Mouse (Mus musculus) testis, postnatal 10 days (tissue): ENCODE results near the gene Gcfc2.

Source experiments
- DNase-seq: peaks from one replicate; pipeline ENCODE4 v3.0.0; 2021; ENCODE audit warnings: low spot score

The Gcfc2 gene

DNA sequence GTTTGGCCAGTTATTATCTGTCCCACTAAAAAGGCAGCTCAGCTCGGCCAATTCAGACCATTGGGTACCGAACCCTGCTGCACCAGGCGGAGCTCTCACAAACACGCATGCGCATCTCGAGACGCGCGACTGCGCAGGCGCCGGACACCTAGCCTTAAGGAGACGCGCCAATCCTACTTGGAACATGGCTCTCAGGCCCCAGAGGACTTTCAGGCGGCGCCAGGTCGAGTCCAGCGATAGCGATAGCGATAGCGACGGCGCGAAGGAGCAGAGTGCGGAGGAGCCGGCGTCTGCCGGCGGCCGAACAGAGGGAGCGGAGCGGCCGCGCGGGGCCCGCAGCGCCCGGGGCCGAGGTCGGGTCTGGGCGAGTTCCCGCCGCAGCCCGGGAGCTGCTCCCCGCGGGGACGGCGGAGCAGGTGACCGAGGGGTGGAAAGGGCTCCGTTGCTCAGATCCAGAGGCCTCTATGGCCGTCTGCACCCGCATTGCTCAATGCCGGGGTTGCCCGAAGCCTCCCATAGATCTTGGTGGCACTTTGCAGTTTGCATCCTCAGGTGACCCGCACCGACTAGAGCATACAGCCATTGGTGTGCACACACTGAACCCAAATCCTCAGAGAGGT lies at the start of gene Gcfc2:
TSS of gene Gcfc2 (plus strand) at position 147 of the 620 bp plus-strand sequence.
- DNase-seq: peak; percentile 97

DNA sequence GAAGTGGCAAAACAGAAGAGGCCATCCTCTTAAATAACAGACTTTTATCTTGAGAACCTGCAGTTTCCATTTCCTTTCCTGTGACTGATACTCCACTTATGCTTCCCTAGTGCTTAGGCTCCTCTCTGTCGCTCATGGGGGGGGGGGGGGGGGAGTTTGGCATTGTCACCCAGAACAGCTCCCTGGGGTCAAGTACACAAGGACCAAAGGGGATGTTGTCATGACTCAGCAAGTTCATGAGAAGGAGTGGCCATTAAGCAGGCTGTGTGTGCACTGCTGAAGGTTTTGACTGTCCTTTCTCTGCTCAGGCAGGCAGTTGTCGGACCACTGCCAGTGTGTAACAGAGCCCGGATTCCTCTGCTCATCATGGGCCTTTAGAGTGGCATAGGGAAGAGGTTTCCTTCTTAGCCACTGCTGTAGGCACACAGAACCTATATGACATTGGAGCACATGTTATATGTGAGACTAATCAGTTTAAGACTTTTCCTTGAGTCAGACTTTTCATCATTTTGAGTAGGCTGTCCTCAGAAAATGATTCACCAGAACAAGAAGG lies 27.7 kb upstream of the Gcfc2 start:
- no peak for DNase-seq

- DNase-seq: peak; percentile 33
Observed at GRCm38 (mm10) chr6:81910302-81910855, 13.1 kb upstream of the Gcfc2 start.

- DNase-seq: peak; percentile 24
Observed at GRCm38 (mm10) chr6:81911244-81911643, 12.2 kb upstream of the Gcfc2 start.

DNA sequence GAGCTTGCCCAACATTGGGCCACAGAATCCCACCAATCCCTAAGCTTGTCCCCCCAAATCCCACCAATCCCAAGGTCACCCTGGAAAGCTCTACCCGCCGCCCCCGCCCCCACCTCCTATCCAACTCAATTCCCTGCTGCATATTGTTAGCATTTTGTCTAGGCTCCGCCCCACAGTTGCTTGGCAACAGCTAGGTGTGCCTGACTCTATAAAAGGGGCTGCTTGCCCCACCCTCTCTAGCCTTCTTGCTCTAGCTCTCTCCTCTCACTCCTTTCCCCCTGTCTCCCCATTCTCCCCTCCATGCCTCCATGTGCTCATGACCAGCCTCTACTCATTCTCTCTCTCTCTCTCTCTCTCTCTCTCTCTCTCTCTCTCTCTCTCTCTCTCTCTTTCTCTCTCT lies 11.8 kb upstream of the Gcfc2 start:
- no peak for DNase-seq

GRCm38 (mm10) chr6:81912177-81912576 lies 11.3 kb upstream of the Gcfc2 start:
- no peak for DNase-seq

- DNase-seq: no peak
Observed at GRCm38 (mm10) chr6:81924304-81924703, 835 bp downstream of the Gcfc2 start.

GRCm38 (mm10) chr6:81929402-81929801 lies 5.9 kb downstream of the Gcfc2 start:
- peak; percentile 3 for DNase-seq

DNA sequence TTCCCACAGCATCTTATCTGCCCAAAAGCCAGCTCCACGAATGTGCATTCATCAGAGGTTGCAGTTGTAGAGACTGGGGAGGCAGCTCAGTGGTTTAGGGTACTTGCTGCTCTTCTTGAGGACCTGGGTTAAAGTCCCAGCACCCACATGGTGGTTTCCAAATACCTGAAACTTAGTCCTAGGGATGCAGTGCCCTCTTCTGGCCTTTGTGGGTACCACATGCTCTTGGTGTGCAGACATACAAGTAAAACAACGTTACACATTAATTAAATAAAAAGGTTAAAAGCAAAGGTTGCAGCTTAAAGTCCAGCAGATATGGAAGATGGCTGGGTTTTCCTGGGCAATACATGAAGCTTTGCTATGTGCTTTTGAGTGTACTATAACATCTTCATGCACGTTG lies 9.8 kb downstream of the Gcfc2 start:
- DNase-seq: no peak

GRCm38 (mm10) chr6:81941718-81942117 lies 18.2 kb downstream of the Gcfc2 start:
- no peak for DNase-seq

DNA sequence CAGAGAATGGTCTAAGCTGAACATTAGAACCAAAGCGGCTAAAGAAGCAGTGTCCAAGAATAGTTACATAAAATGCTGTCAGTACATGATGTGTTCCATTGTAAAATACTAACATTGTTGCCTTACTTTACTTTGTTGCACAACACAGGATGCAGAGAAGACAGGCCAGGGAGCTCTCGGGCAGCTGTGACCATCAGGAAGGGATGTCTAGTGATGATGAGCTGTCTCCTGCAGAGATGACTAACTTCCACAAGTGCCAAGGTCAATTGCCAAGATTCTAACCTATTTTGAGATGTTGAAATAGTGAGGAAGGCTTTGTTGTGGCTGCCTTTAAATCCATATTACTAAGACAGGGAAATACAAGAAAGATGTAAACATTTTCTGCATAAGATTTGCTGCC lies 19.8 kb downstream of the Gcfc2 start:
- no peak for DNase-seq

DNA sequence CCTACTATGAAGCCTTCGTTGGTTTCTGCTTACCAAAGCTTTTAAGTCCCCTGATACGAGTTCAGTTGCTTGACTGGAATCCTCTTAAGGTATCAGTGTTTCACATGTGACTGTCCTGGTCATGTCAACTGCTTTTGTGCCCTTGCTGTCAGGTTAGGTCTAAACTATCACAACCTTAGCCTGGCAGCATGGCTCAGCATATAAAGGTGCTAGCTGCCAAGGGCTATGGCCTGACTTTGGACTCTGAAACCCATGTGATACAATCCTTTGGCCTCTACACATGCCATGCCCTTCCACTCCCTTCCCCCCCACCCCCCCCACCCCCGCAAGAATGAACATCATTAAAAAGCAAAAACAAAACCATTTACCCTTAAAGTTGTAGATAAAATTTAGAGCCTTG lies 21.0 kb downstream of the Gcfc2 start:
- no peak for DNase-seq

DNA sequence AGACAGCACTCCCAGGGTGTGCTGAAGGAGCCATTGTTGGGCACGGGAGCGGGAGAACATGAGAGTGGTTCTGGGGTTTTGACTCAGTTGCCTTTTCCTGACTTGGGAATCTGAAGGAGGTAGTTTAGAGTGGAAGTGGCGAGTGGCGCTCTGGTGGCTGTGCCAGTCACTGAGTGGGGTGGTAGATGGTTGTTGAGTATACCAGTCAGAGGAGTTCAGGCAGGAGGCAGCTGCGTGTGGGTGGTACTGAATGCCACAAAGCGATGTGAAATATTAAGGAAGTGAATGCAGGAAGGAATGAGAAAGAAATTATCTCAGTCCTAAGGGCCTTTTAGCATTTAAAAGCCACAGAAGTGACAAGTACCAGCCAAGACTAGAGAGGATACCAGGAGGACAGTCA lies 23.4 kb downstream of the Gcfc2 start:
- DNase-seq: no peak

- DNase-seq: no peak
Observed at GRCm38 (mm10) chr6:81955133-81955532, 31.7 kb downstream of the Gcfc2 start.

GRCm38 (mm10) chr6:81956399-81956798 lies 32.9 kb downstream of the Gcfc2 start:
- no peak for DNase-seq

- no peak for DNase-seq
Observed at GRCm38 (mm10) chr6:81957992-81958391, 34.5 kb downstream of the Gcfc2 start.

DNA sequence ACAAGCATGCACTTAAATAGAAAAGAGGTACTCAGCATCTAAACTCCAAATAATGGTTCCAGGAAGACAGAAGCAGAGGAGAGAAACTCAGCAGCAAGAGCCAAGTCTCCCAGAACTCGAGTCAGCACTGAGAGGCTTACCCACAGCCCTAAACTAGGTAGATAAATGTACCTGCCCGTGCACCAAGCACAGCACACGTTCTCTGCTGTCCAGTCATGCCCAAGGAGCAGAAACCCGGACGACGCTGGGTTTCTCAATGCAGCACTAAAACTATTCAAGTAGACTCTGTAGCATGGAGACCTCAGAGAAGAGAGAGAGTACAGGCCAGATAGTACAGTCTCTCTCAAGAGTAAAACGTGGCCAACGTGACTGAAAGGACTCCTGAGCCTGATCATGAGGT lies 36.4 kb downstream of the Gcfc2 start:
- no peak for DNase-seq

GRCm38 (mm10) chr6:81960284-81960683 lies 36.8 kb downstream of the Gcfc2 start:
- DNase-seq: no peak

DNA sequence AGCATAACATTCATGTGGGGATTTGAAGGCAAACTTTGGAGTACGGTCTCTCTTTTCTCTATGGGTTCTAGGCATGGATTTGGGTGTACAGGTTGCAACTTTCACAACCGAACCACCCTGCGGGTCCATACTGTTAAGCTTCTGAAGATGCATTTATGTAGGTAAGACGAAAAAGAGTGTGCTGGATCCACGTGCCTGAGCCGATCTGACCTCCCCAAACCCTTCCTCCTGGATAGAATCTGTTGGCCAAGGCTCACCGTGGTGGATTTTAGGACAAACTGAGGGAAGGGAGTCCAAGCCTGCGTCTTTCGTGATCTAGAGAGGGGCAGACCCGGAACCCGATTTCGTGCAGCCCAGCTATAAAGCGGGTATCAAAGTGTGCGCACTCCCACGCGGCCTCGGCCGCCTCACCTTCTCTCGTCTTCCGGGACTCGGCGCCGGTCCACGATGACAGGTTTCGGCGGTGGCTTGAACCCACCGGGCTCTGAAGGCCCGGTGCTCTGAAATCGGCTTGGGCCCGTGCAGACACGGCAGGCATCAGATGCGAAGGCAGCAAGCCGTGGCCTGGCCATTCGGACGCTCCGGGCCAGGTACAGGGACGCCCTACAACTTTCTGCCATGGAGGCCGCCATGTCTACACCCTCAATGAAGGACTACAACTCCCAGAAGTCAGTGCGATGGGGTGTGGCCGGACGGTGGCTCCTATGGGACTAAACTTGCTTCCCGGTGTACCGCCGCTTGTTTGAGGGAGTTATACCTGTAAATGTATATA lies 42.0 kb downstream of the Gcfc2 start, which contains the start of gene Mrpl19:
TSS of gene Mrpl19 (minus strand) at position 663 of the 772 bp plus-strand sequence.
- peak; percentile 91 for DNase-seq

- no peak for DNase-seq
Observed at GRCm38 (mm10) chr6:81966068-81966544, 42.6 kb downstream of the Gcfc2 start.

DNA sequence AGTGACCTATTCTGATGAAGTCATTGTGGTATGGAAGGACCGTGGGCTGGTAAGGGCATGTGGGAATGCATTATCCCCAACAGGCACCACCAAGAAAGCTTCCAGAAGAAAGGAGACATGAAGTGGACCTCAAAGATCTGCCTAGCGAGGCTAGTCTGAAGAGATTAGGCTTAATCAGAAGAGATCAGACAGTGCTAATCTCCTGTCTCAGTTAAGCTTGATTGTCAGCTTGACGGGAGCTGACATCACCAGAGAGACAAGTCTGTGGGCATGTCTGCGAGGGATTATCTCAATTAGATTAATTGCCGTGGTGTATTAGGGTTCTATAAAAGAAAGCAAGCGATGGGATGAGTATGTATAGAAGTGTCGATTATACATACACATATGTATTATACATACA lies 47.7 kb downstream of the Gcfc2 start:
- DNase-seq: no peak

DNA sequence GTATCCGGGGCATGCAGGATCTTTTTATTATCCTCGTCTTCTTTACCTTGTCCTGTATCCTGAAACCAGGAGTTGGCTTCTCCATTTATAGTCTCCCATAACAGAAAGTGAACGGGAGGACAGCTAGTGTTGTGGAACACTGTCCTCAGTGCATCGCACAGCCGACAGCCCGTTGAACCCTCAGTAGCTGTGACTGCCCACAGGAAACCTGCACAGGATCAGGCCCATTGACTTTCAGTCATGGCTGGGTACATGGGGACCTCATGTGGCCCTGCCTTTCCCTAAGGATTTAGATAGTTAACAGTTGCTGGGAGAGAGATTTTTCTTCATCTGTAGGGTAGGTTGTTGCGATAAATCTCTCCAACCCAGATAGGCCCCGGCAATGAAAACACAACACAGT lies 49.1 kb downstream of the Gcfc2 start:
- no peak for DNase-seq
